Mouse (Mus musculus) forebrain, embryonic 14.5 days (tissue): ENCODE data around the gene Gpcpd1. TPM values are rescaled to one million over a fixed set of nuclear protein-coding genes. Genes with fewer than 3 reads are reported as not detected.
A peak's percentile ranks its signal among the peaks of the same experiment; 100 is the strongest.

Source experiments
- ATAC-seq: fragments of 200-750 bp; cut with Nextera tagmentation; 2 replicates; pipeline ENCODE4 v1.8.0; 2017; ENCODE audit warnings: mild to moderate bottlenecking, moderate library complexity
- DNase-seq: peaks from one replicate; pipeline ENCODE4 v3.0.0-alpha.2; 2015; ENCODE audit warnings: low spot score
- H3K27ac ChIP-seq: fragments of 300-500 bp; sonication (generic); 2 replicates; pipeline ENCODE4 v1.5.1; 2014; ENCODE audit warnings: low read depth, mild to moderate bottlenecking, control low read depth, low read length, moderate library complexity
- H3K27me3 ChIP-seq: fragments of 300-500 bp; sonication (generic); replicated peaks from 2 replicates; pipeline ENCODE4 v1.6.1; 2014; ENCODE audit warnings: low read length, control low read depth, mixed read lengths; ENCODE audit not compliant: control insufficient read depth, insufficient read depth
- H3K36me3 ChIP-seq: fragments of 300-500 bp; sonication (generic); 2 replicates; pipeline ENCODE4 v1.6.1; 2014; ENCODE audit warnings: low read length, control low read depth; ENCODE audit not compliant: control insufficient read depth, insufficient read depth
- H3K4me1 ChIP-seq: fragments of 300-500 bp; sonication (generic); 2 replicates; pipeline ENCODE4 v1.6.1; 2014; ENCODE audit warnings: antibody characterized with exemption, low read length, control low read depth; ENCODE audit not compliant: control insufficient read depth, insufficient read depth
- H3K4me2 ChIP-seq: fragments of 300-500 bp; sonication (generic); 2 replicates; pipeline ENCODE4 v1.6.1; 2014; ENCODE audit warnings: mild to moderate bottlenecking, control low read depth, low read length
- H3K4me3 ChIP-seq: fragments of 300-500 bp; sonication (generic); 2 replicates; pipeline ENCODE4 v1.5.1; 2014; ENCODE audit warnings: low read depth, low read length, control low read depth
- H3K9ac ChIP-seq: fragments of 300-500 bp; sonication (generic); 2 replicates; pipeline ENCODE4 v1.6.1; 2014; ENCODE audit warnings: mild to moderate bottlenecking, low read length, control low read depth, moderate library complexity
- H3K9me3 ChIP-seq: fragments of 300-500 bp; sonication (generic); replicated peaks from 2 replicates; pipeline ENCODE4 v1.6.1; 2016; ENCODE audit warnings: low read length, control low read depth, mixed read lengths; ENCODE audit not compliant: control insufficient read depth
- WGBS: fragments of 180-500 bp; shearing (Covaris S2); extraction: QIAGEN DNeasy Blood & Tissue Kit; methylation state at CpG from one replicate; pipeline ENCODE4 v1.1.7; 2014; 5-methylcytosine and 5-hydroxymethylcytosine counted together
- polyA plus RNA-seq: library from polyadenylated mRNA; unstranded; fragments of >200 nt; fragmentation: Nextera tagmentation; extraction: Ambion mirVana; gene quantifications from 2 replicates; pipeline ENCODE4 v1.2.1, GENCODE M21; 2014

Gene Gpcpd1
- polyA plus RNA-seq, 1 experiment from 2014 or later = 67.0 TPM

DNA sequence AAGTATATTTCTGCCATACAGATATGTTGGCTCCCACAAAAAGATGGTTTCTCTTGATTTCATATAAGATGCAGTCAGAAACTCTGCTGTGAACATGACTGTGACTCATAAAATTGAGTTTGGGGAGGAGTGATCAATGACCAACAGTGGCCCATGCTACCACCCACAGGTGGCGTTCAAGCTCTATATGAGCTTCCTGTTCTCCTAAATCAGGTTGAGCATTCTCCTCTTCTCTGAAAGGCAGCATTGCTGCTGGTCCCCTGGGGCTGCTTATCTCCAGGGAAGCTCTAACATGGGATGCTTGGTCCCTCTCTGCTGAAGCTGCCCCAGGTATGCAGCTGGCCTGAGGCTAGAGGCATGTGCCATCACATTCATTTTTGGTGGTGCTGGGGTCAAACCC, 77.8 kb downstream of the Gpcpd1 start:
- H3K36me3 ChIP-seq = no peaks in the 10 kb centered on the region
- no peak overlapping the region for H3K4me2 ChIP-seq
- H3K9me3 ChIP-seq = no peaks in the 10 kb centered on the region
- H3K9ac ChIP-seq = no peak overlapping the region
- H3K4me3 ChIP-seq = no peak overlapping the region
- ATAC-seq = no peak
- 93% methylated on average over 1 of the region's 1 CpGs for WGBS
- no peaks in the 10 kb centered on the region for H3K27me3 ChIP-seq
- H3K27ac ChIP-seq = no peak overlapping the region
- no peaks in the 10 kb centered on the region for H3K4me1 ChIP-seq
- no peak for DNase-seq

DNA sequence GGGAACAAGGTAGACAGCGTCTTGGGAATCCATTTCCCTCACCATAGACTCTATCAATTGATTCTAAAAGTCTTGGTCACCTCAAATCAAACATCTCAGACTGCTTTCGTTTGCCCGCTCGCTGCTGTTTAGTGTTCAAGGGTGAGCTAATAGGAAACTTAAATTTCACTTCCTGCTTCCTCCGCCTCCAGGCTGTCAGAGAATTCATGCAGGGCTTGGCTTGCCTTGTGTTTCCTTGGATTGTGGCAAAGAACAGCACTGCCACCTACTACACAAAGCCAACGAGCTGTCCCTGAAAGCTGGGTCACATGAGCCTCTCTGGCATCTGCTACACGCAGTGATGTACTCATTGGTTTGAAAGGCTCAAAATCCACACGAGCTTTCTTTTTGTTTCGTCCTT, 78.3 kb downstream of the Gpcpd1 start:
- Histone ChIP-seq H3K36me3 (no peaks in the 10 kb centered on the region), H3K4me2 (no peak overlapping the region), H3K4me3 (no peak overlapping the region), H3K9ac (no peak overlapping the region), H3K27me3 (no peaks in the 10 kb centered on the region), H3K9me3 (no peaks in the 10 kb centered on the region), H3K4me1 (no peaks in the 10 kb centered on the region), H3K27ac (no peak overlapping the region)
- WGBS = 82% methylated on average over 9 of the region's 9 CpGs
- no peak for DNase-seq
- ATAC-seq = no peak

DNA sequence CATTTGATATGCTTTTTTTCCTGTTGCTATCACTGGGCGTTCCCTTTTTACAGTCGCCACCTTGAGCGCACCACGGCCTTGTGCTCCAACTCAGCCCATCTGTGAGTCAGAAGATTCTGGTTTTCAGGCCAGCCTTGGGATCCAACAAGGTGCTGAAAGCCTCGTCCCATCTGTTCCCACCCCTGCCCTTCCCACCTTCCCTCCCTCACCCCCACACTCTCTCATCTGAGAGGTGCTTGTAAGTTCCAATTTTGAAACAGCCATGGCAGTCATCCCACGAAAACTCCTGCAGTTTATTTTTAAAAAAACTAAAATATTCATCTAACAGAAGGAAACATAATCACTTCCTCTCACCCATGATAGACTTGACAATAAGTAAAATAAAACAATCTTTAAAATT, 80.0 kb downstream of the Gpcpd1 start:
- WGBS = 73% methylated on average over 6 of the region's 6 CpGs
- Histone ChIP-seq H3K27ac (no peak overlapping the region), H3K4me2 (no peak overlapping the region), H3K4me3 (no peak overlapping the region), H3K9me3 (no peaks in the 10 kb centered on the region), H3K9ac (no peak overlapping the region), H3K27me3 (no peaks in the 10 kb centered on the region), H3K4me1 (no peaks in the 10 kb centered on the region), H3K36me3 (no peaks in the 10 kb centered on the region)
- ATAC-seq = no peak
- no peak for DNase-seq

DNA sequence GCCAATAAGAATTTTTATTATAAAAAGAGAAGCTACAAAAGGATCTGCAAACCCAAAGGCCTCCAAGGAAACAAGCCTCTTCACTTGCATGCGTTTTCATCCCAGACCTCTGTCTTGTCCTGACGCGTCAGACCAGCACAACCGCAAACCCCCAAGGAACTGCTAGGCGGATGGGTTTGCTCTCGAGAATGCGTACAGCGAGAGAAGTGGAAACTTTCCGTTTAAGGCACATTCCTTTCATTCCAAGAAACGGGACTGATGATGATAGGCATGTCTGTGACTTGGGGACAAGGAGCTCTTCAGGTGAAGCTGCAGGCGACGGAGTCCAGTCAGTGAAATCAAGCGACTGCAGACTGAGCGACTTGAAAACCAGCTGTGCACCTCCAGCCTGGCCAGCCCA, 80.4 kb downstream of the Gpcpd1 start:
- H3K9ac ChIP-seq = no peak overlapping the region
- H3K4me2 ChIP-seq = no peak overlapping the region
- no peak overlapping the region for H3K27ac ChIP-seq
- no peak overlapping the region for H3K4me3 ChIP-seq
- H3K4me1 ChIP-seq = no peaks in the 10 kb centered on the region
- 61% methylated on average over 14 of the region's 14 CpGs for WGBS
- no peaks in the 10 kb centered on the region for H3K36me3 ChIP-seq
- no peaks in the 10 kb centered on the region for H3K9me3 ChIP-seq
- no peaks in the 10 kb centered on the region for H3K27me3 ChIP-seq
- ATAC-seq = no peak
- no peak for DNase-seq

DNA sequence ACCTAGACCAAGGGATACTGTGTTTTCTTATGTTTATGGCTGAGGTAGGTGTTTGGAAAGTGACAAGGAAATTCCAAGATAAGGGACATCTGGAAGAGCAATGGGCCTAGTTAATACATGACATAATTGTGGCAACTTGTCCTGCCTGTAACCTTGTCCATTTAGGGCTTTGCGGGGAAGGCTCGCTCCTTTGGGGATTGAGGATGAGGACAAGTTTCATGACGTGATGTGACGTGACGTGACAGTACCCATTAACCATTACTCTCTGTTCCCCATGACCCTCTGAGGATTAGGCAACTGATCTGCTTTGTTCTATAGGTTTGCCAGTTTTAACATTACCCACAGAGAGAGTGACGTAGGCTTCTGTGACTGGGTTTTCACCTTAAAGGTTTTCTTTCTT, 81.7 kb downstream of the Gpcpd1 start:
- Histone ChIP-seq H3K9ac (no peak overlapping the region), H3K36me3 (no peaks in the 10 kb centered on the region), H3K4me2 (no peak overlapping the region), H3K9me3 (no peaks in the 10 kb centered on the region), H3K4me3 (no peak overlapping the region), H3K27ac (no peak overlapping the region), H3K4me1 (no peaks in the 10 kb centered on the region), H3K27me3 (no peaks in the 10 kb centered on the region)
- ATAC-seq = no peak
- DNase-seq = no peak
- 90% methylated on average over 6 of the region's 6 CpGs for WGBS

DNA sequence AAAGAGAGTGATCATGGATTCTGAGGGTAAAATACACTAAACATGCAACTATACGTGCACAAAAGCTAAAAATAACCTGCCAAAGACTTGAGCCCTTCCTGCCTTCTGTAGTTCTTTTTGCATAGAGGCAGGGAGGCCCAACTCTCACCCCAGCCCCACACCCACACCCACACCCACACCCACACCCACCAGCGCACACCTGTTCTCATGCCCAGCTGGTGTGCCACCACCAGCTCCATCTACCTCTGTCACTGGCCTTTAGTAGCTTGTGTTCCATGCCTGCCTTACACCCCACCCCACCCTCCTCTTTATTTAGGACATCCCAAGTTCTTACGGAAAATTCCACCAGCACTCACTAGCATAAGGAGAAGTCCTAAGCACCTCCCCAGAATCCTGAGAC, 89.2 kb downstream of the Gpcpd1 start:
- no peak overlapping the region for H3K4me3 ChIP-seq
- H3K4me2 ChIP-seq = no peak overlapping the region
- H3K9ac ChIP-seq = no peak overlapping the region
- H3K27ac ChIP-seq = no peak overlapping the region
- H3K36me3 ChIP-seq = no peaks in the 10 kb centered on the region
- no peaks in the 10 kb centered on the region for H3K27me3 ChIP-seq
- H3K9me3 ChIP-seq = no peaks in the 10 kb centered on the region
- 95% methylated on average over 3 of the region's 3 CpGs for WGBS
- ATAC-seq (no peak), DNase-seq (no peak)
- H3K4me1 ChIP-seq = no peaks in the 10 kb centered on the region

DNA sequence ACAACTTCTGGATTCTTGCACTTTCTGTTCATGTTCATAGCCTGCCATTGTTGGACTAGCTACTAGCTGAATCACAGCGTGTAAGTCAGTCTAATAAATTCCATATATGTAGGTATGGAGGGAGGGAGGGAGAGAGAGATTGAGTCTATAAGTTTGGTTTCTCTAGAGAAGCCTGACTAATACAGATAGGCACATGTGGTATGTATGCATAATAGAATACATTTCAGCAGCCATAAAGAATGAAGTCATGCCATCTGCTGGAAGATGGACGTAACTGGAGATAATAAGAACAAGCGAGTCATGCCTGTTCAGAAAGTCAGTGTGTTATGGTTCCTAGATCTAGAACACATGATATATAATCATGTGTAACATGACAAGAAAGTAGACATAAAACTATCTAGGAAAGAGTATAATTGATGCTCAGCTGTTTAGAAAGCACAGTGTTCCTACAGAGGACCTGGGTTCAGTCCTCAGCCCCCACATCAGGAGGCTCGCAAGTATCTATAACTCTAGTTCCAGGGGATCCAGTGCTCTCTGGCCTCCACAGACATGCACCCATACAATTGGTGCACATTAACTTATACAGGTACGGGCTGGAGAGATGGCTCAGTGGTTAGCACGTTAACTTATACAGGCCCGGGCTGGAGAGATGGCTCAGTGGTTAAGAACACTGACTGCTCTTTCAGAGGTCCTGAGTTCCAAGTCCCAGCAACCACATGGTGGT, 90.0 kb downstream of the Gpcpd1 start:
- DNase-seq (peak; percentile 74), ATAC-seq (peak; percentile 70; the same call in 1 of the 2 replicates)

DNA sequence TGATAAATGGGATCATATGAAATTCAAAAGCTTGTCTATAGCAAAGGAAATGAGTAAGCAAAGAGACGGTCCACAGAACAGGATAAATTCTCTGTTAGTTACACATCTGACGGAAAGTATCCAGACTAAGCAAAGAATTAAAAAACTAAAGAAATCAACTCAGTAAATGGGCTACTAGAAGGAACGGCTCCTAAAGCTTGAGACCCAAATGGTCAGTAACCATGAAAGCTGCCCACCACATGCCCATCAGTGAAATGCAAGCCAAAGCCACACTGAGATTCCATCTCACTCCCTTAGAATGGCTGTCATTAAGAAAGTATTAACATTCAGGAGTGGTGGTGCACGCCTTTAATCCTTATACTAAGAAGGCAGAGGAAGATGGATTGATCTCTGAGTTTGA, 94.3 kb downstream of the Gpcpd1 start:
- ATAC-seq = no peak
- no peak overlapping the region for H3K4me2 ChIP-seq
- 88% methylated on average over 4 of the region's 4 CpGs for WGBS

More for the DNA sequence above, 90.0 kb downstream of the Gpcpd1 start:
- 89% methylated on average over 7 of the region's 7 CpGs for WGBS
- no peaks in the 10 kb centered on the region for H3K9me3 ChIP-seq
- H3K27me3 ChIP-seq = no peaks in the 10 kb centered on the region
- no peaks in the 10 kb centered on the region for H3K36me3 ChIP-seq
- no peaks in the 10 kb centered on the region for H3K4me1 ChIP-seq
- no peak overlapping the region for H3K4me2 ChIP-seq
- no peak overlapping the region for H3K27ac ChIP-seq
- no peak overlapping the region for H3K4me3 ChIP-seq
- no peak overlapping the region for H3K9ac ChIP-seq

DNA sequence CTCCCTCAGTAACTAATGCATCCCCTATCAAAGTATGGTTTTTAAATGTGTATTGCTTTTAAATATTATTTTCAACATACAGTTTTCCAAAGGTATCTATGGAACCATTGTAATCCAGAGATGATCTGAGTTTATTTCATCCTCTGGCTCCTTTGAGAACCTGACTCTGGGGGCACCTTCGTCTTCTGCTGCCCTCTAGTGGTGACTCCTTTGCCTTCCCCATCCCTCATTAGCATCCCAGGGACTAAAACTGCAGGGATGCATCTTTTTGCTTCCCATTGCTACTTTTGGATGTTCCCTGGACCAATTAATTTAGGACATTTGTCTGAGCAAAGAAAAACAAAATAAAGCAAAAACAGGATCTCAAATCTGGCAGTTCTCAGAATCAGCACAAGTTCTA, 102.1 kb downstream of the Gpcpd1 start:
- Histone ChIP-seq H3K4me3 (no peak overlapping the region), H3K4me1 (no peaks in the 10 kb centered on the region), H3K4me2 (no peak overlapping the region), H3K9ac (no peak overlapping the region), H3K9me3 (no peaks in the 10 kb centered on the region), H3K27ac (no peak overlapping the region), H3K36me3 (no peaks in the 10 kb centered on the region), H3K27me3 (no peaks in the 10 kb centered on the region)
- ATAC-seq = peak; percentile 65; the same call in 1 of the 2 replicates
- DNase-seq = peak; percentile 76
- 0% methylated on average over 1 of the region's 1 CpGs for WGBS

More for the DNA sequence above, 94.3 kb downstream of the Gpcpd1 start:
- Histone ChIP-seq H3K27me3 (no peaks in the 10 kb centered on the region), H3K36me3 (no peaks in the 10 kb centered on the region), H3K4me1 (no peaks in the 10 kb centered on the region), H3K4me3 (no peak overlapping the region), H3K27ac (no peak overlapping the region), H3K9me3 (no peaks in the 10 kb centered on the region), H3K9ac (no peak overlapping the region)
- no peak for DNase-seq
